Mouse (Mus musculus): ENCODE results near the gene Spast. TPM values are rescaled to one million over a fixed set of nuclear protein-coding genes. Genes with fewer than 3 reads are reported as not detected.
A peak's percentile ranks its signal among the peaks of the same experiment; 100 is the strongest.
"Not testable (repeated sequence)": the region's sequence is repeated elsewhere in the genome, so short reads cannot be mapped to it uniquely, and the experiment has no call there.

The Spast gene
- polyA plus RNA-seq, 1 experiment: 81.7 TPM

GRCm38 (mm10) chr17:74300089-74300488 lies 38.7 kb upstream of the Spast start:
- no peak for TF ChIP-seq POLR2A (IDR thresholded peaks at IDR 0.05; ENCODE audit: borderline replicate concordance, extremely low read depth, insufficient read depth, insufficient read length, poor library complexity, severe bottlenecking)
- TF ChIP-seq CTCF (IDR thresholded peaks at IDR 0.05; ENCODE audit: borderline replicate concordance, extremely low read depth, insufficient read depth, insufficient read length): no peak
- DNase-seq (ENCODE audit: low read depth): no peak

DNA sequence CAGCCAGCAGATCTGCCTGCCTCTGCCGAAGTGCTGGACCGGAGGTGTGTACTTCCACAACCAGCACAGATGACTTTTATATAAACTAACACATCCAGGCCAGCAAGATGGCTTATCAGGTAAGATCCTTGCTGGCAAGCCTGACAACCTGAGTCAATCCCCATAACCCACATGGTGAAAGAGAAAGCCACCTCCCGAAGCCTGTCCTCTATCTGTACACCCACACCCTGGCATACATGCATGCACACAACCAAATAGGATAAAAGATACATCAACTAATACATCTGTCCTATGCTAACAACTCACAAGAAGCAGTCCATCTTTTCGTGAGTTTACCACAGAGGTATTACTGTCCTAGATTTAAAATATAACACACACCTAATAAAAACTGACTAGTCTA lies 34.7 kb upstream of the Spast start:
- TF ChIP-seq POLR2A (IDR thresholded peaks at IDR 0.05; ENCODE audit: borderline replicate concordance, extremely low read depth, insufficient read depth, insufficient read length, poor library complexity, severe bottlenecking): no peak
- TF ChIP-seq CTCF (IDR thresholded peaks at IDR 0.05; ENCODE audit: borderline replicate concordance, extremely low read depth, insufficient read depth, insufficient read length): no peak

GRCm38 (mm10) chr17:74305616-74306015 lies 33.2 kb upstream of the Spast start:
- DNase-seq (ENCODE audit: low read depth): no peak
- TF ChIP-seq CTCF (IDR thresholded peaks at IDR 0.05; ENCODE audit: borderline replicate concordance, extremely low read depth, insufficient read depth, insufficient read length): no peak
- TF ChIP-seq POLR2A (IDR thresholded peaks at IDR 0.05; ENCODE audit: borderline replicate concordance, extremely low read depth, insufficient read depth, insufficient read length, poor library complexity, severe bottlenecking): no peak

More for the DNA sequence above, 34.7 kb upstream of the Spast start:
- no peak for DNase-seq (ENCODE audit: low read depth)

GRCm38 (mm10) chr17:74306021-74306420 lies 32.8 kb upstream of the Spast start:
- TF ChIP-seq CTCF (IDR thresholded peaks at IDR 0.05; ENCODE audit: borderline replicate concordance, extremely low read depth, insufficient read depth, insufficient read length) (no peak), POLR2A (IDR thresholded peaks at IDR 0.05; ENCODE audit: borderline replicate concordance, extremely low read depth, insufficient read depth, insufficient read length, poor library complexity, severe bottlenecking) (no peak)
- no peak for DNase-seq (ENCODE audit: low read depth)

GRCm38 (mm10) chr17:74315445-74316308 lies 23.1 kb upstream of the Spast start:
- no peak for DNase-seq (ENCODE audit: low read depth)
- TF ChIP-seq POLR2A (IDR thresholded peaks at IDR 0.05; ENCODE audit: borderline replicate concordance, extremely low read depth, insufficient read depth, insufficient read length, poor library complexity, severe bottlenecking) (no peak), CTCF (IDR thresholded peaks at IDR 0.05; ENCODE audit: borderline replicate concordance, extremely low read depth, insufficient read depth, insufficient read length) (no peak)

DNA sequence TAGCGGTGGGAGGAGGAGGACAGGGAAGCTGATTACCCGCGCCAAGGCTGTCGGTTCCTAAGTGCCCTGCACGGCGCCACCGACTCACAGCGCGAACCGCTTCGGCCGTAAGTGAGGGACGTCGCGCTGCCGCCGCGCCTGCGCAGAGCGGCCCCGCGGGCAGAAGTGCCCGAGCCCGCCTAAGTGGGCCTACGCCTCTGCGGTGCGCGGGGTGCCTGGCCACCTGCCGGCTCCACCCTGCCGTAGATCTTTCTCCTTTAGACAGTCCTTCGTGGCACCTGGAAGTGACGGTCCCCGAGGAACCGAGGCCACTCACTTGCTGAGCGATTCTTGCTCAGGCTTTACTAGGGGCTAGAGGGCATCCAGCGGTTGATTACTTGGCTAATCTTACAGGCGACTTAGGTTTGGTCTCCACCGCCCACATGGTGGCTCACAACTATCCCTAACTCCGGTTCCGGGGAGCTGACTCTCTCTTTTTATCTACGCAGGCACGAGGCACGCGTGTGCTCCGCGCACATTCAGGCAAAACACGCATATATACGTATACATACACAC lies 22.4 kb upstream of the Spast start:
- peak; percentile 96 for DNase-seq (ENCODE audit: low read depth)
- TF ChIP-seq POLR2A (IDR thresholded peaks at IDR 0.05; ENCODE audit: borderline replicate concordance, extremely low read depth, insufficient read depth, insufficient read length, poor library complexity, severe bottlenecking) (peak; percentile 91), CTCF (IDR thresholded peaks at IDR 0.05; ENCODE audit: borderline replicate concordance, extremely low read depth, insufficient read depth, insufficient read length) (no peak)

- DNase-seq (ENCODE audit: low read depth): no peak
- TF ChIP-seq POLR2A (IDR thresholded peaks at IDR 0.05; ENCODE audit: borderline replicate concordance, extremely low read depth, insufficient read depth, insufficient read length, poor library complexity, severe bottlenecking) (no peak), CTCF (IDR thresholded peaks at IDR 0.05; ENCODE audit: borderline replicate concordance, extremely low read depth, insufficient read depth, insufficient read length) (no peak)
These were observed 20.1 kb upstream of the Spast start for GRCm38 (mm10) chr17:74318721-74319120.

GRCm38 (mm10) chr17:74322400-74323054 lies 16.3 kb upstream of the Spast start:
- no peak for TF ChIP-seq POLR2A (IDR thresholded peaks at IDR 0.05; ENCODE audit: borderline replicate concordance, extremely low read depth, insufficient read depth, insufficient read length, poor library complexity, severe bottlenecking)
- peak; percentile 36; the same call in 1 of the 2 replicates for TF ChIP-seq CTCF (IDR thresholded peaks at IDR 0.05; ENCODE audit: borderline replicate concordance, extremely low read depth, insufficient read depth, insufficient read length)

GRCm38 (mm10) chr17:74323844-74324243 lies 14.9 kb upstream of the Spast start, which contains the start of gene Dpy30:
Gene Dpy30, minus strand, starts transcription at chr17:74323944.
- TF ChIP-seq CTCF (IDR thresholded peaks at IDR 0.05; ENCODE audit: borderline replicate concordance, extremely low read depth, insufficient read depth, insufficient read length) (no peak), POLR2A (IDR thresholded peaks at IDR 0.05; ENCODE audit: borderline replicate concordance, extremely low read depth, insufficient read depth, insufficient read length, poor library complexity, severe bottlenecking) (no peak)
- DNase-seq (ENCODE audit: low read depth): no peak

More at GRCm38 (mm10) chr17:74322400-74323054, 16.3 kb upstream of the Spast start:
- DNase-seq (ENCODE audit: low read depth): peak; percentile 31

DNA sequence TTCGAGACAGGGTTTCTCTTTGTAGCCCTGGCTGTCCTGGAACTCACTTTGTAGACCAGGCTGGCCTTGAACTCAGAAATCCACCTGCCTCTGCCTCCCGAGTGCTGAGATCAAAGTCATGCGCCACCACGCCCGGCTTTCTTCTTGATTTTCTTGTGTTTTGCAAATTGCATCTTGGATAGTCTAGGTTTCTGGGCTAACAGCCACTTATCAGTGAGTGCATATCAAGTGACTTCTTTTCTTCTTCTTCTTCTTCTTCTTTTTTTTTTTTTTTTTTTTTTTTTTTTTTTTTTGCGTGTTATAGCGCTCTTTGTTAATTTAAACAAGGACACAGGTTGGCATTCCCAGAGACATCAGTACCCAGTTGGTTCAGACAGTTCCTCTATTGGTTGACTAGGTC lies 11.6 kb upstream of the Spast start:
- DNase-seq (ENCODE audit: low read depth): not testable (repeated sequence)

- peak; percentile 55 for DNase-seq (ENCODE audit: low read depth)
- peak; percentile 58; the same call in 1 of the 2 replicates for TF ChIP-seq CTCF (IDR thresholded peaks at IDR 0.05; ENCODE audit: borderline replicate concordance, extremely low read depth, insufficient read depth, insufficient read length)
These were observed 10.6 kb upstream of the Spast start for GRCm38 (mm10) chr17:74328146-74328545.

All from brain, embryonic 14.5 days (tissue).